Mouse (Mus musculus): ENCODE data around the gene Ccdc171. TPM values are rescaled to one million over a fixed set of nuclear protein-coding genes. Genes with fewer than 3 reads are reported as not detected.
A peak's percentile ranks its signal among the peaks of the same experiment; 100 is the strongest.
"Not testable (repeated sequence)": the region's sequence is repeated elsewhere in the genome, so short reads cannot be mapped to it uniquely, and the experiment has no call there.

Ccdc171 gene
- polyA plus RNA-seq, 1 experiment = 4.9 TPM

DNA sequence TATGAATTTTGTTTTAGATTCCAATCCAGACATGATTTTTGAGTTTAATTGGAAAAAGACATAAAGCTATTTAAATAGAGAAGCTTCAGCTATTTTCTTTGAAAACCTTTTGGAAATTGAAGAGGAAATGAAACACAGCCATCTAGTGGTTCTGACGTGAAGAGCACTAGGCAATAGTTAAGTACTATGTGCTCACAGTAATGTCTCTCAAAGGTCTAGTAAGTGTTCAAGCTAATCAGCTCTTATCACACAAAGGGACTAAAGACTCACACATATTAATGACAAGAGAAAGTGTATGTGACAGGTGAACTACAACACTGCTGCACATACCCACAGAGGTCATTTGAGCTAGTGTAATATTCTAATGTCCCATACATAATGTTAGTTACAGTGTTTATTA lies 54.8 kb downstream of the Ccdc171 start:
- DNase-seq (ENCODE audit: low read depth) = peak; percentile 69
- TF ChIP-seq CTCF (IDR thresholded peaks at IDR 0.05; ENCODE audit: borderline replicate concordance, extremely low read depth, insufficient read depth, insufficient read length) (no peak), POLR2A (IDR thresholded peaks at IDR 0.05; ENCODE audit: borderline replicate concordance, extremely low read depth, insufficient read depth, insufficient read length, poor library complexity, severe bottlenecking) (no peak)

DNA sequence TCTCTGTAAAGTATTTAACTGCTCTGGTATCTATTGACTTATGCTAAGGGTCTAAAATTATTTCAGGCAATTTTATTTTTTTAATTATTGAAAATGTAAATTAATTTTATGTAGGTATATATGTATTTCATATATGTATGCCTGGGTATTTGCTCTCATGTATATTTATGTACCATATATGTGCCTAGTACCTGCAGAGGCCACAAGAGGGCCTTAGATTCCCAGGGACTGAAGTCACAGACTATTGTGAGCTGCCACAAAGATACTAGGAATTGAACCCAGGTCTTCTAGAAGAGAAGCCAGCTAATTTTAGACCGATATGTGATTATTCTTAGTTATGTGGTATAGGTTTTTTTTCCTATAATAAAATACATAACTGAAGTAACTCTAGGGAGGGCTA lies 62.2 kb downstream of the Ccdc171 start:
- no peak for DNase-seq (ENCODE audit: low read depth)
- TF ChIP-seq CTCF (IDR thresholded peaks at IDR 0.05; ENCODE audit: borderline replicate concordance, extremely low read depth, insufficient read depth, insufficient read length) (no peak), POLR2A (IDR thresholded peaks at IDR 0.05; ENCODE audit: borderline replicate concordance, extremely low read depth, insufficient read depth, insufficient read length, poor library complexity, severe bottlenecking) (no peak)

DNA sequence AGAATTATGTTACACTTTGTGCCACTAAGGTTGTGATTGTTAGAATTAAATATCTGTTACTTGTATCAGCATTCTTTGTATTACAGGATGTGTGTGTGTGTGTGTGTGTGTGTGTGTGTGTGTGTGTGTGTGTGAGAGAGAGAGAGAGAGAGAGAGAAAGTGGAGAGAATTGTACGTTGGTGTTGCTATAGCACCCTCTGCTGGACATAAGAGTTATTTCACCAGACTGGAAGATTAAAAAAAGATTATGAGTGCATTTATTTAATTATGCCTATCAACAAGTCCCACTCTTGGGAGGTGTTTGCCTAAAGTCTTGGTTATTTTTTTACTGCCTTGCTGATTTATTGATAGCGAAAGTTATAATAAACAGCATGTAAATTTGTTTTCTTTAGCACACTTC lies 71.1 kb downstream of the Ccdc171 start:
- TF ChIP-seq CTCF (IDR thresholded peaks at IDR 0.05; ENCODE audit: borderline replicate concordance, extremely low read depth, insufficient read depth, insufficient read length) (no peak), POLR2A (IDR thresholded peaks at IDR 0.05; ENCODE audit: borderline replicate concordance, extremely low read depth, insufficient read depth, insufficient read length, poor library complexity, severe bottlenecking) (no peak)
- DNase-seq (ENCODE audit: low read depth) = peak; percentile 60

DNA sequence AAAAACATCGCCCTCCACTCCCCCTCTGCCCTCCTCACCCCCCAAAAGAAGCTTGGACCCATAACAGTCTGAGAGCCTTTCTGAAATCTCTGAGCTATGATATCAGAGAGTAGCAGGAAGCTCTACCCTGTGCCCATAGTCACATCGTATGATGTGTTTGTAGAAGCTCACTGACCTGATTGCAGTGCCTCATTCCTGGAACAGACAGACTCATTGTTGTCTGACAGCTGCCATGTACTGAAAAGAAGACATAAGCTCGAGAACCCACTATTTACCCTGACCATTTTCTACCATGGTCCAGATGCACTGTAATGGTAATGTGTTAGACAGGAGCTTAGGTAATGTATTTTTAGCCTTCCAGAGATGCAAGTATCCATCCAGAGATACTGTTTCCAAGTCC lies 85.8 kb downstream of the Ccdc171 start:
- no peak for DNase-seq (ENCODE audit: low read depth)

DNA sequence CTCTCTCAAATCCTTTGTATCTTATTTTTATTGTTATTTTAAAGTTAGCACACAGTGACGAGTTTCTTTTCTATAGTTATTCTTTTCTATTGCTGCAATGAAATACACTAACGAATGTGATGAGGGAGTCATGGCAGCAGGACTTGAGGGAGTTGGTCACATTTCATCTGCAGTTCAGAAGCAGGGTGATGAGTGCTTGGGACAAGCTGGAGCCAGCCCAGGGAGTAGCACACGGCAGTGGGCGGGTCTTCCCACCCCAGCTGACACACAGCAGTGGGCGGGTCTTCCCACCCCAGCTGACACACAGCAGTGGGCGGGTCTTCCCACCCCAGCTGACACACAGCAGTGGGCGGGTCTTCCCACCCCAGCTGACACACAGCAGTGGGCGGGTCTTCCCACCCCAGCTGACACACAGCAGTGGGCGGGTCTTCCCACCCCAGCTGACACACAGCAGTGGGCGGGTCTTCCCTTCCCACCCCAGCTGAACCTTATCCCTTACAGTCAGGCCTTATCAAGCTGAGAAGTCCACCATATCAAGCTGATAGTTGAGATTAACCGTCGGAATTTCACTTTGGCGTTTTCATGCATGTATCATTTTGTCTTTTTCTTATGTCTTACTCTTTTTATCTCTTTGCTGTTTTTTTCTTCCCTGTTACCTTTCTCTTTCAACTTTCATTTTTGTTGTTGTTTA lies 97.8 kb downstream of the Ccdc171 start:
- not testable (repeated sequence) for DNase-seq (ENCODE audit: low read depth)

More for the DNA sequence above, 85.8 kb downstream of the Ccdc171 start:
- TF ChIP-seq CTCF (IDR thresholded peaks at IDR 0.05; ENCODE audit: borderline replicate concordance, extremely low read depth, insufficient read depth, insufficient read length) (no peak), POLR2A (IDR thresholded peaks at IDR 0.05; ENCODE audit: borderline replicate concordance, extremely low read depth, insufficient read depth, insufficient read length, poor library complexity, severe bottlenecking) (no peak)

DNA sequence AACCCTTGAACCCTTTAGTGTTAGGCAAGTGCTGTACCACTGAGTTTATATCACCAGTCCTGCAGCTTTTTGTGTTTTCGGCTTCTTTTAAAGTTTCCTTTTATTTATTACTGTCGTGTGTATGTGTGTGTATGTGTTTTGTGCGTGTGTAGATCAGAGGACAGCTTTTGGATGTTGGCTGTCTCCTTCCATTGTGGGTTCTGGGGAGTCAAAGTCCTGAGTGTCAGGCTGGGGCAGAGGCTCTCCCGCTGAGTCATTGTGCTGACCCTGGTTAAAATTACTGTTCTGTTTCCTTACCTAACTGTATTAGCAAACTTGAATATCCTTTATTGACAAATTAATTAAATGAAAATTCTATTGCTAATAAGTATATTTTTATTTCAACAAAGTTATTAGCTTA lies 98.4 kb downstream of the Ccdc171 start:
- no peak for TF ChIP-seq POLR2A (IDR thresholded peaks at IDR 0.05; ENCODE audit: borderline replicate concordance, extremely low read depth, insufficient read depth, insufficient read length, poor library complexity, severe bottlenecking)
- DNase-seq (ENCODE audit: low read depth) = no peak

DNA sequence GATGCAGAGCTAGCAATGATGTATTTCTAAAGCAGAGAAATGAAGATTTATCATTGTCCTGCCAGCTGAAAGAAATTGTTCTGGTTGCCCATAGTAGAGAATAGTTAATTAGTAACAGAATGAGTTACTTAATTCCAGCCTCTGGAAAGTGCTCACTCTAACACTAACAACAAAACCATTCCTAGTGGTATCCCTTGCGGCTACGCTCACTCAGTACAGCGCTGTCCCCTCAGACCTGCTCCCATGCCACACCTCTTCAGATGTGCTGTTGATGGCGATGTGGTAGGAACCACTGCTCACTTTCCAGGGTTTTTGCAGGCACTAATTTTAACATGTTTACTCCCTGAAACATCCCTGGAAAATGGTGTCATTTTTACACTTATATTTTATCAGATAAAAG lies 126.1 kb downstream of the Ccdc171 start:
- no peak for DNase-seq (ENCODE audit: low read depth)
- TF ChIP-seq CTCF (IDR thresholded peaks at IDR 0.05; ENCODE audit: borderline replicate concordance, extremely low read depth, insufficient read depth, insufficient read length) (no peak), POLR2A (IDR thresholded peaks at IDR 0.05; ENCODE audit: borderline replicate concordance, extremely low read depth, insufficient read depth, insufficient read length, poor library complexity, severe bottlenecking) (no peak)

DNA sequence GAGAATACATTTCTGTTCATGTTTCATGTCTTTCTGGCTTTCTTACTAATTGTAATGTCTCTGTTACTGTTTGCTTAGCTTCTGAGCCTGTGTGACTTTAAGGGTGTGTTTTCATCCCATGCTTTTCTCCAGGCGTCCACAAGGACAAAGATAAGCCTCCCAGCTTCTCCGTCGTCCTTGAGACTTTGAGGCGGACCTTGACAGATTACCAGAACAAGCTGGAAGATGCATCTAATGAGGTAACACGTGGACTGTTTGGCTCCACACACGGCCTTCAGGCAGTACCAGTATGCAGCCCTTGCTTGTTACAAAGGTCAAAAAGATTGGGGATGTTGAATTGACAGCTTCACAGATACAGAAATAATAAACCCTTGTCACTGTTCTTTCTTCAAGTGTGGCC lies 130.1 kb downstream of the Ccdc171 start:
- DNase-seq (ENCODE audit: low read depth) = peak; percentile 61
- no peak for TF ChIP-seq POLR2A (IDR thresholded peaks at IDR 0.05; ENCODE audit: borderline replicate concordance, extremely low read depth, insufficient read depth, insufficient read length, poor library complexity, severe bottlenecking)
- no peak for TF ChIP-seq CTCF (IDR thresholded peaks at IDR 0.05; ENCODE audit: borderline replicate concordance, extremely low read depth, insufficient read depth, insufficient read length)

DNA sequence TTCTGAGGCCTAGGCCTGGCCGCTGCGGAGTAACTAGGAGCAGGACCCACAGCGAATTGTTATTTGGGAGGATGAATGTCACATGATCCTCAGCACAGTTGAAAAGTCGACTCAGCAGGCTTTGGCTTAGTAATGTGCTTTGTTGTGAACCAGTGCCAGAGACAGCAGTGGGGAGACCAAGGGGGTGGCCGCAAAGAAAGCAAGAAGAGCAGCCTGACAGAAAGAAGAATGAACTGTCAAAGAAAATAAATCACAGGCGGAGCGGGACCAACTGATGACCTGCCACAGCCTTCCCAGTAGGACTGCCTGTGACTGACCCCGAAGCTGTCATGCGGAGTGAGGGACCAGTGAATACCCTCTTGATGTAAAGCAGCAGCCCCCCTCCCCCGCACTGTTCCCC lies 131.2 kb downstream of the Ccdc171 start:
- TF ChIP-seq CTCF (IDR thresholded peaks at IDR 0.05; ENCODE audit: borderline replicate concordance, extremely low read depth, insufficient read depth, insufficient read length) (no peak), POLR2A (IDR thresholded peaks at IDR 0.05; ENCODE audit: borderline replicate concordance, extremely low read depth, insufficient read depth, insufficient read length, poor library complexity, severe bottlenecking) (no peak)
- peak; percentile 82 for DNase-seq (ENCODE audit: low read depth)

DNA sequence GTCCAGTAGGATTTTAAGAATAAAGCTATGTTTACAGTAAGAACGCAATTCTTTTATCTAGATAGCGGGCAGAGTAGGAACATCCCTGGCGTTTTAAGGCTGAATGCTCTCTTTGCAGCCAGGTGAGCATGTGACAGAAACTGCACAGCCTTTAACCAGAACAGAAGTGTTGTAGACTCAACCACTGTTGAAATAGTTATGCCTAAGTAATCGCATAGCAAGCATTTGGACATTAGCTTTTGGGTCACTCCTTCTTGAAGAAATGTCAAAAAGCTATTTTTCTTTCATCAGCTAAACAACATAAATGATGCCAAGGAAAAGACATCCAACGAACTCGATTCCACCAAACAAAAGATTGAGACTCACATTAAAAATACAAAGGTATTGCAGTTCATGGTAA lies 131.7 kb downstream of the Ccdc171 start:
- TF ChIP-seq CTCF (IDR thresholded peaks at IDR 0.05; ENCODE audit: borderline replicate concordance, extremely low read depth, insufficient read depth, insufficient read length) = no peak
- TF ChIP-seq POLR2A (IDR thresholded peaks at IDR 0.05; ENCODE audit: borderline replicate concordance, extremely low read depth, insufficient read depth, insufficient read length, poor library complexity, severe bottlenecking) = no peak
- DNase-seq (ENCODE audit: low read depth) = no peak

DNA sequence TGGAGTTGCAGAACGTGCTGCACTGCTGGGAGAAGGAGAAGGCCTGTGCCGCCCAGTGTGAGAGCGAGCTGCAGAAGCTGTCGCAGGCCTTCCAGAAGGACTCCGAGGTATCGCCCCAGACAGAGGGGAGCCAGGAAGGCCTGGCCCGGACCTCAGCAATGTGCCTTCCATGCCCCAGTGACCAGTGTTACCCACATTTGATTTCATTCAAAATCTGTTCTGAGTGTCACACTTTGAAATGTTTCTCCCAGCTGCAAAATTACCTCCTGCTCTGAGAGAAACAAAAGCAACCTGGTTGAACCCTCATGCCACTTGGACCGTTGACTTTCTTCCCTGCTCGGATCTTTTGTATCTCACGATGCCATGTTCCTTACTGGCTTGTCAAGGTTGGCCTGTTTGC lies 133.1 kb downstream of the Ccdc171 start:
- DNase-seq (ENCODE audit: low read depth) = no peak
- no peak for TF ChIP-seq CTCF (IDR thresholded peaks at IDR 0.05; ENCODE audit: borderline replicate concordance, extremely low read depth, insufficient read depth, insufficient read length)
- TF ChIP-seq POLR2A (IDR thresholded peaks at IDR 0.05; ENCODE audit: borderline replicate concordance, extremely low read depth, insufficient read depth, insufficient read length, poor library complexity, severe bottlenecking) = no peak

DNA sequence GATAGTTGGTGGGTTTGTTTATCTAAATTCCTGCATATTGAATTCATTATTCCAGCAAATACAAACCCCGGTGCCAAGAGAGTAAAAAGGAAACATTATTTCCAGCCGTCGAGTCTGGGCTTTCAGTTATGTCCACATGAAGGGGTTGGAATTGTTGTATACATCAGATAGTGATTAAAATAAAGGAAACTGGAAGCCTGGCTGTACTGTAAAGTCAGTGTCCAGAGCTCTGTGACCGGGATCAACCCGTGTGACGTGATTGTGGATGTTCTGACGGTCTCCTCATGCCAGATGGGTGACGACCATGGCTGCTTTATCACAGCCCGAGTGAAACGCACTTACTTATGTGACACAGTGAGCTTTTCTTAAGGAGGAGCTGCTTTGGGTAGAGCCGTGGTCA lies 134.1 kb downstream of the Ccdc171 start:
- TF ChIP-seq CTCF (IDR thresholded peaks at IDR 0.05; ENCODE audit: borderline replicate concordance, extremely low read depth, insufficient read depth, insufficient read length) = no peak
- no peak for TF ChIP-seq POLR2A (IDR thresholded peaks at IDR 0.05; ENCODE audit: borderline replicate concordance, extremely low read depth, insufficient read depth, insufficient read length, poor library complexity, severe bottlenecking)
- DNase-seq (ENCODE audit: low read depth) = peak; percentile 15

All from brain, embryonic 14.5 days (tissue).